ENCODE assay signal across 14 mouse cellular contexts in genomic region chr2:75706435-75706834, GRCm38 (mm10). TPM values are rescaled to one million over a fixed set of nuclear protein-coding genes. Genes with fewer than 3 reads are reported as not detected.
DNase-seq lines count a peak whose midpoint lies in the region; ATAC-seq and TF ChIP-seq lines count a peak whose summit lies in the region.
"Had no signal": no experiment of that assay in that cellular context is flagged by ENCODE, and none has a peak within 500 bp of the region (broad histone marks: within the 10 kb centered on the region; RNA-seq: fewer than 3 reads in every experiment).

No protein-coding gene starts in this region.

- no peak overlapping the region for H3K4me2 ChIP-seq in forebrain, postnatal 0 days (ENCODE audit: low read depth)
- H3K4me2 ChIP-seq in kidney, embryonic 15.5 days: no peak overlapping the region
- peak overlapping the region; percentile 70 for H3K4me2 ChIP-seq in liver, embryonic 14.5 days (ENCODE audit: low read depth)

- H3K27me3 ChIP-seq in forebrain, embryonic 10.5 days (ENCODE audit: poor library complexity, severe bottlenecking): no peaks in the 10 kb centered on the region
- 0 out of 2 replicates have a peak, but pooled peaks cover 4% of the 10 kb centered on the region for H3K27me3 ChIP-seq in forebrain, postnatal 0 days (ENCODE audit: insufficient read depth, low read length)
- H3K27me3 ChIP-seq in kidney, embryonic 15.5 days: no peaks in the 10 kb centered on the region
- H3K27me3 ChIP-seq in liver, embryonic 14.5 days (ENCODE audit: control insufficient read depth, insufficient read depth, low read length): no peaks in the 10 kb centered on the region

- no peak for TF ChIP-seq EP300 in liver, embryonic 14.5 days (IDR thresholded peaks at IDR 0.05; ENCODE audit: low read depth)

- no peak for ATAC-seq in forebrain, postnatal 0 days
- no peak for ATAC-seq in kidney, embryonic 15.5 days (replicated peaks; ENCODE audit: low FRiP score)
- no peak for ATAC-seq in liver, embryonic 14.5 days (ENCODE audit: insufficient read depth)
- ATAC-seq: activated CD4-positive, CD25-positive, alpha-beta regulatory T cell, adult 4 months had no signal

- H3K36me3 ChIP-seq in forebrain, embryonic 10.5 days (replicated peaks): no peaks in the 10 kb centered on the region
- no peaks in the 10 kb centered on the region for H3K36me3 ChIP-seq in forebrain, postnatal 0 days (ENCODE audit: insufficient read depth)
- 0 out of 2 replicates have a peak, but pooled peaks cover 3% of the 10 kb centered on the region for H3K36me3 ChIP-seq in kidney, embryonic 15.5 days
- no peaks in the 10 kb centered on the region; the same call in 1 of the 2 replicates for H3K36me3 ChIP-seq in liver, embryonic 14.5 days (replicated peaks; ENCODE audit: control insufficient read depth, insufficient read depth, low read depth)

- no peak overlapping the region for H3K9ac ChIP-seq in forebrain, postnatal 0 days
- no peak overlapping the region for H3K9ac ChIP-seq in kidney, embryonic 15.5 days
- peak overlapping the region; percentile 74 for H3K9ac ChIP-seq in liver, embryonic 14.5 days (replicated peaks)

- H3K27ac ChIP-seq in forebrain, embryonic 10.5 days: 0 out of 2 replicates have a peak overlapping the region, but pooled peaks have one; percentile 41
- no peak overlapping the region for H3K27ac ChIP-seq in forebrain, postnatal 0 days (ENCODE audit: low read depth, low read length)
- H3K27ac ChIP-seq in kidney, embryonic 15.5 days: peak overlapping the region; percentile 19; the same call in 1 of the 2 replicates
- H3K27ac ChIP-seq in liver, embryonic 14.5 days: peak overlapping the region; percentile 99

- H3K4me1 ChIP-seq in forebrain, embryonic 10.5 days: peaks cover 62% of the 10 kb centered on the region
- peaks cover 5% of the 10 kb centered on the region; the same call in 1 of the 2 replicates for H3K4me1 ChIP-seq in forebrain, postnatal 0 days (ENCODE audit: insufficient read depth)
- peaks cover 41% of the 10 kb centered on the region for H3K4me1 ChIP-seq in kidney, embryonic 15.5 days
- peaks cover 27 to 30% of the 10 kb centered on the region in 2 experiments for H3K4me1 ChIP-seq in liver, embryonic 14.5 days (replicated peaks; ENCODE audit: control insufficient read depth in 2 of 2, insufficient read depth in 2 of 2, low read length in 1 of 2)

- no peak for DNase-seq in forebrain, embryonic 10.5 days (ENCODE audit: extremely low spot score, low spot score)
- no peak for DNase-seq in forebrain, postnatal 0 days
- DNase-seq in kidney, postnatal 36 days: no peak
- peak; percentile 51 for DNase-seq in A20 (ENCODE audit: low read depth, low spot score)
- DNase-seq in liver, embryonic 14.5 days (ENCODE audit: low read depth in 3 of 3, low spot score in 3 of 3): no peak
- no peak for DNase-seq in cerebellum, postnatal 4 days (ENCODE audit: low spot score in 2 of 2)
- no peak for DNase-seq in urinary bladder, adult 18-20 months (ENCODE audit: low spot score in 2 of 2)
- DNase-seq: cerebellum, postnatal 10 days; kidney, adult 8-10 months; left cerebral cortex, postnatal 4 days; thymus, adult 18-20 months had no signal

- no peak overlapping the region for H3K4me3 ChIP-seq in forebrain, embryonic 10.5 days
- no peak overlapping the region for H3K4me3 ChIP-seq in forebrain, postnatal 0 days (ENCODE audit: low read depth, low read length)
- H3K4me3 ChIP-seq in kidney, embryonic 15.5 days (replicated peaks): no peak overlapping the region
- peak overlapping the region in 1 of 2 experiments; percentile 65; a peak in 1 of 4 replicates for H3K4me3 ChIP-seq in liver, embryonic 14.5 days (ENCODE audit: insufficient read depth in 1 of 2, low read depth in 2 of 2, low read length in 2 of 2)
- H3K4me3 ChIP-seq: myocyte had no signal

- no peak for TF ChIP-seq CTCF in forebrain, postnatal 0 days (IDR thresholded peaks at IDR 0.05; ENCODE audit: low read depth)
- no peak for TF ChIP-seq CTCF in liver, embryonic 14.5 days (IDR thresholded peaks at IDR 0.05; ENCODE audit: low read depth)

- H3K9me3 ChIP-seq in forebrain, embryonic 10.5 days: no peaks in the 10 kb centered on the region
- H3K9me3 ChIP-seq in forebrain, postnatal 0 days (ENCODE audit: low read length): peaks cover 6% of the 10 kb centered on the region; the same call in 1 of the 2 replicates
- peaks cover 6% of the 10 kb centered on the region; the same call in 1 of the 2 replicates for H3K9me3 ChIP-seq in kidney, embryonic 15.5 days (replicated peaks)
- H3K9me3 ChIP-seq in liver, embryonic 14.5 days (ENCODE audit: control insufficient read depth, low read length): no peaks in the 10 kb centered on the region

- 88% methylated on average over 5 of the region's 5 CpGs for WGBS in forebrain, embryonic 10.5 days
- 37% methylated on average over 5 of the region's 5 CpGs for whole genome bisulfite sequencing in forebrain, postnatal 0 days
- 65% methylated on average over 5 of the region's 5 CpGs for WGBS in kidney, embryonic 15.5 days
- WGBS in liver, embryonic 14.5 days (ENCODE audit: insufficient replicate concordance): 56% methylated on average over 5 of the region's 5 CpGs

RNA-seq across cellular contexts. Expression of gene Nfe2l2, which starts 2.0 kb away (rescaled TPM):
- 23.8 and 26.5 TPM in 2 replicates for polyA plus RNA-seq in forebrain, embryonic 10.5 days (2016; fragmentation: Nextera tagmentation; extraction: Ambion mirVana)
- total RNA-seq in forebrain, postnatal 0 days (2014; rRNA removed): 7.6 and 7.7 TPM in 2 replicates
- 12.6 and 14.1 TPM in 2 replicates for polyA plus RNA-seq in forebrain, postnatal 0 days (2015; fragmentation: Nextera tagmentation; extraction: Ambion mirVana)
- polyA plus RNA-seq in kidney, embryonic 15.5 days (2015; fragmentation: Nextera tagmentation; extraction: Ambion mirVana): 70.2 and 71.2 TPM in 2 replicates
- 24.7 and 30.4 TPM in 2 replicates for polyA plus RNA-seq in liver, embryonic 14.5 days (2012; rRNA removed)
- polyA plus RNA-seq in liver, embryonic 14.5 days (2014; fragmentation: Nextera tagmentation; extraction: Ambion mirVana): 40.0 and 42.2 TPM in 2 replicates

RNA-seq across cellular contexts. Expression of gene Hnrnpa3, which starts 47.4 kb away (rescaled TPM):
- 405 and 428 TPM in 2 replicates for polyA plus RNA-seq in forebrain, embryonic 10.5 days (2016; fragmentation: Nextera tagmentation; extraction: Ambion mirVana)
- 85.7 and 107 TPM in 2 replicates for total RNA-seq in forebrain, postnatal 0 days (2014; rRNA removed)
- polyA plus RNA-seq in forebrain, postnatal 0 days (2015; fragmentation: Nextera tagmentation; extraction: Ambion mirVana): 101 and 132 TPM in 2 replicates
- 381 and 397 TPM in 2 replicates for polyA plus RNA-seq in kidney, embryonic 15.5 days (2015; fragmentation: Nextera tagmentation; extraction: Ambion mirVana)
- polyA plus RNA-seq in liver, embryonic 14.5 days (2012; rRNA removed): 189 and 409 TPM in 2 replicates
- polyA plus RNA-seq in liver, embryonic 14.5 days (2014; fragmentation: Nextera tagmentation; extraction: Ambion mirVana): 85.0 and 93.4 TPM in 2 replicates
